Mouse (Mus musculus): ENCODE measurements around the gene Cacna1g. TPM values are rescaled to one million over a fixed set of nuclear protein-coding genes. Genes with fewer than 3 reads are reported as not detected.
A peak's percentile ranks its signal among the peaks of the same experiment; 100 is the strongest.
"Not testable (repeated sequence)": the region's sequence is repeated elsewhere in the genome, so short reads cannot be mapped to it uniquely, and the experiment has no call there.

Gene Cacna1g
- polyA plus RNA-seq, 1 experiment from 2014 or later = 15.1 TPM

DNA sequence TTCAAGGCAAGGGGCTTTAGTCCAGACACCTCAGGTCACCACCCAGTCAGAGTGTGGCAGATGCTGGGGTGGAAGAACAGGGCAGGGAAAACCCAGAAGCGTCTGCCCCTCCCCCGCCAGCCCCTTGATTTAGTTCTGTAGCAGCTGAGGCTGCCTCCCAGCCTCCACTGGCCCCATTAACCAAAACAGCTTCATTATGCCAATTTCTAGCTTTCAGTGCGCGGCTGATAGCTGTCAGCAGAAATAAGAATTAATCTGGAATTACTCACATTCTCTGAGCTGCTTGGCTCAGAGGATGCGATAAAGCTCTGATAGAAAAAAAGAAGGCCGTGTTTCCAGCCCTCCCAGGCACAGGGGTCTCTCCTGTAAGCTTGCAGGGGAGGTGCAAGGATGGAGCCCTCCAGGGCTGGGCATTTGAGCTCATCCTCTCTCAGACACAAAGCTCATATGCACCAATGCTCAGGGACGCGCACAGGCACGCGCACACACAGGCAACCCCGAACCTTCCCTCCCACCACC is 66.1 kb downstream of the Cacna1g start:
- H3K27me3 ChIP-seq (replicated peaks; ENCODE audit: control insufficient read depth, insufficient read depth, low read length) = no peaks in the 10 kb centered on the region
- no peak overlapping the region for H3K4me2 ChIP-seq (ENCODE audit: low read length)
- H3K27ac ChIP-seq (ENCODE audit: low read depth, low read length) = peak overlapping the region; percentile 55
- no peaks in the 10 kb centered on the region; the same call in 1 of the 2 replicates for H3K36me3 ChIP-seq (ENCODE audit: control insufficient read depth, insufficient read depth, low read length)
- H3K4me1 ChIP-seq (ENCODE audit: control insufficient read depth, insufficient read depth, low read depth, low read length) = peaks cover 18% of the 10 kb centered on the region
- H3K9me3 ChIP-seq (ENCODE audit: control insufficient read depth, low read length) = no peaks in the 10 kb centered on the region
- no peak overlapping the region for H3K4me3 ChIP-seq (ENCODE audit: low read length)
- peak overlapping the region; percentile 1; the same call in 1 of the 2 replicates for H3K9ac ChIP-seq (ENCODE audit: low read depth, low read length)
- peak; percentile 51 for ATAC-seq
- WGBS = 13% methylated on average over 11 of the region's 11 CpGs

- Histone ChIP-seq H3K9me3 (ENCODE audit: control insufficient read depth, low read length) (no peaks in the 10 kb centered on the region), H3K4me1 (ENCODE audit: control insufficient read depth, insufficient read depth, low read depth, low read length) (peaks cover 15% of the 10 kb centered on the region), H3K4me3 (ENCODE audit: low read length) (no peak overlapping the region), H3K36me3 (ENCODE audit: control insufficient read depth, insufficient read depth, low read length) (no peaks in the 10 kb centered on the region), H3K27ac (ENCODE audit: low read depth, low read length) (no peak overlapping the region), H3K4me2 (ENCODE audit: low read length) (no peak overlapping the region), H3K27me3 (replicated peaks; ENCODE audit: control insufficient read depth, insufficient read depth, low read length) (no peaks in the 10 kb centered on the region), H3K9ac (ENCODE audit: low read depth, low read length) (no peak overlapping the region)
- WGBS = 65% methylated on average over 6 of the region's 6 CpGs
- ATAC-seq = no peak
These were observed 68.7 kb downstream of the Cacna1g start for GRCm38 (mm10) chr11:94405348-94405747.

DNA sequence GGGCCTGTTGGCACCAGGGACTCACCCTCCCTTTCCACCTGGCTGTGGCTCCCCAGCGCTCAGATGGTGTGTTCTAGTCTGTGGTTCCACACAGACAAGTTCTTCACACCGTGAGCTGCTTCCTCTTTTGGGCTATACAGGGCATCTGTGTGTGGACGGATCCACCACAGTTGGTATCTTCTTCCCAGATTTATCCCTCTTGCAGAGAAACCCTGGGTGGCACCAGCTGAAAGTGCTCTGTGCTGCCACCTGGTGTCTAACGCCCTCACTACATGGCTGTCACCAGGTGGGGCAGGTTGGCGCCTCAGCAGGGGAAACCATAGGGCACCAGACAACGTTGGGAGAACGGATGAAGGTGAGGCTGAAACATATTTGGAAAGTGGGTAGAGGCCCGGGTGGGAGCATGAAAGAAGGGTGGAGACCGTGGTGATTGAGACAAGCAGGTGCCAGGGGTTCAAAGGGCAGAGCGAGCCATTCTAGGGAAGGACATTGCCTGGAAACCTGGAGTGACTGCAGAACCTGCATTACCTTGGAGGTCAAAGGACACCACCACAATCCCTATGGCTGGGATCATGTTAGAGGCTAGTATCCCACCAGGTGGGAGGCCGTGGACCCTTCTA is 69.2 kb downstream of the Cacna1g start:
- no peak overlapping the region for H3K9ac ChIP-seq (ENCODE audit: low read depth, low read length)
- H3K27me3 ChIP-seq (replicated peaks; ENCODE audit: control insufficient read depth, insufficient read depth, low read length) = no peaks in the 10 kb centered on the region
- H3K9me3 ChIP-seq (ENCODE audit: control insufficient read depth, low read length) = no peaks in the 10 kb centered on the region
- 24% methylated on average over 11 of the region's 11 CpGs for WGBS
- no peaks in the 10 kb centered on the region for H3K36me3 ChIP-seq (ENCODE audit: control insufficient read depth, insufficient read depth, low read length)
- H3K4me1 ChIP-seq (ENCODE audit: control insufficient read depth, insufficient read depth, low read depth, low read length) = peaks cover 15% of the 10 kb centered on the region
- no peak overlapping the region for H3K27ac ChIP-seq (ENCODE audit: low read depth, low read length)
- no peak for ATAC-seq
- no peak overlapping the region for H3K4me3 ChIP-seq (ENCODE audit: low read length)
- H3K4me2 ChIP-seq (ENCODE audit: low read length) = no peak overlapping the region

DNA sequence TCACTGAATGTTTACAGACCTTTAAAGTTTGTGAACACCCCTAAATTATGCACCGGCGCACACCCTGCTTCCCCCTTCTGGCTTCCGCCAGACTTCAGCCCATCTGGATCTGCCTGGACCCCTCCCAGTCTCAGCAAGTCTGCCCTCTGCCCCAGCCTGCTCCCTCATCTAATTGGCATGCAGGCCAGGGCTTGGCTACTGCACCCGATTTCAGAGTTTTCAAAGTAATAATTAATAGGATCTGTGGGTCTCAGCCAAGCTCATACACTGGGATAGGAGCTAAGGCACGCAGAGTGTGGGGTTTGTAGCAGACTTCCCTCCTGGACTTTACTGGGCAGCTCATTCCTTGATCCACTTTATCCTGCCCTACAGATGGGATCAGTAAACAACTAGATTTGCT is 69.8 kb downstream of the Cacna1g start:
- no peak overlapping the region for H3K4me2 ChIP-seq (ENCODE audit: low read length)
- 60% methylated on average over 5 of the region's 5 CpGs for WGBS
- no peak overlapping the region for H3K9ac ChIP-seq (ENCODE audit: low read depth, low read length)
- no peak overlapping the region for H3K27ac ChIP-seq (ENCODE audit: low read depth, low read length)
- no peaks in the 10 kb centered on the region for H3K36me3 ChIP-seq (ENCODE audit: control insufficient read depth, insufficient read depth, low read length)
- no peak for ATAC-seq
- no peak overlapping the region for H3K4me3 ChIP-seq (ENCODE audit: low read length)
- peaks cover 15% of the 10 kb centered on the region for H3K4me1 ChIP-seq (ENCODE audit: control insufficient read depth, insufficient read depth, low read depth, low read length)
- no peaks in the 10 kb centered on the region for H3K27me3 ChIP-seq (replicated peaks; ENCODE audit: control insufficient read depth, insufficient read depth, low read length)
- H3K9me3 ChIP-seq (ENCODE audit: control insufficient read depth, low read length) = no peaks in the 10 kb centered on the region

DNA sequence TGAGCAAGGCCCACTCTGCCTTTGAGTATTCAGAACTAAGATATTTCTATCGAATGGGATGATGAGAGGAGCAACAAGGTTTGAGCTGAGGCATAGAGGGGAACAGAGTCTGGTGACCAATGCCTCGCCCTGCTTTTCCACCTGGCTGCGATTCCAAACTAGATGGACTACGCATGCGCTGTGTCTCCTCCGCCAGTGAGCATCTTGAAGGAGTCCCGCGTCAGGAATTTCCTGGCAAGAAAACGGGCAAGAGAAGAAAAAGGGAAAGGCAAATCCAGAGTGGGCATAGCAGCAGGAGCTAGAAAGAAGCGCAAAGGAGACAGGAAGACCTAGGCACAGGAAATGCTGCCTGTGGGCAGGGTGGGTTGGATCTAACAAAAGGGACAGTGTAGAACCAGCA is 70.2 kb downstream of the Cacna1g start:
- Histone ChIP-seq H3K4me3 (ENCODE audit: low read length) (no peak overlapping the region), H3K4me1 (ENCODE audit: control insufficient read depth, insufficient read depth, low read depth, low read length) (peaks cover 15% of the 10 kb centered on the region), H3K4me2 (ENCODE audit: low read length) (no peak overlapping the region), H3K36me3 (ENCODE audit: control insufficient read depth, insufficient read depth, low read length) (no peaks in the 10 kb centered on the region), H3K9ac (ENCODE audit: low read depth, low read length) (no peak overlapping the region), H3K27ac (ENCODE audit: low read depth, low read length) (no peak overlapping the region), H3K27me3 (replicated peaks; ENCODE audit: control insufficient read depth, insufficient read depth, low read length) (no peaks in the 10 kb centered on the region), H3K9me3 (ENCODE audit: control insufficient read depth, low read length) (no peaks in the 10 kb centered on the region)
- 82% methylated on average over 10 of the region's 10 CpGs for WGBS
- ATAC-seq = no peak

DNA sequence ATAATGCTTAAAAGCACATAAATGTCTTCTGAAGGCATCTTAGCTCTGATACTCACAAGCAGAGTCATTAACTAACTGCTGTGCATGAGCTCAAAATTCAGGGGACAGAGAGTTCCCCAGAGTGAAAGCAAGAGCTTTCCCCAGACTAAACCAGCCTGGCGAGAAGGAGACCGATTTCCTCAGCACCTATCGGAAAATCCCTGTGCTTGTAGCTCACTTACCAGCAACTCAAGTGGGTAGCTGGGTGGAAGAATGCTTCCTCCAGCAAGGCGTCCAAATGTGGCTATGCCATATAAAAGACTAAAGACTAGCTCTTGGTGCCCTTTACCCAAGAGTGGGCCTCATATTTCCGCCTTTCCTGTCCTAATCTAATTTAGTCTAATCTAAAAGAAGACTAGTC is 71.3 kb downstream of the Cacna1g start:
- H3K4me2 ChIP-seq (ENCODE audit: low read length) = no peak overlapping the region
- no peaks in the 10 kb centered on the region for H3K9me3 ChIP-seq (ENCODE audit: control insufficient read depth, low read length)
- no peak for ATAC-seq
- 78% methylated on average over 5 of the region's 5 CpGs for WGBS
- H3K4me3 ChIP-seq (ENCODE audit: low read length) = no peak overlapping the region
- H3K27me3 ChIP-seq (replicated peaks; ENCODE audit: control insufficient read depth, insufficient read depth, low read length) = no peaks in the 10 kb centered on the region
- H3K4me1 ChIP-seq (ENCODE audit: control insufficient read depth, insufficient read depth, low read depth, low read length) = peaks cover 12% of the 10 kb centered on the region
- H3K27ac ChIP-seq (ENCODE audit: low read depth, low read length) = no peak overlapping the region
- H3K36me3 ChIP-seq (ENCODE audit: control insufficient read depth, insufficient read depth, low read length) = no peaks in the 10 kb centered on the region
- H3K9ac ChIP-seq (ENCODE audit: low read depth, low read length) = no peak overlapping the region

- not testable (repeated sequence) for H3K9me3 ChIP-seq (ENCODE audit: control insufficient read depth, low read length); H3K9ac ChIP-seq (ENCODE audit: low read depth, low read length); H3K27ac ChIP-seq (ENCODE audit: low read depth, low read length); H3K4me3 ChIP-seq (ENCODE audit: low read length); H3K27me3 ChIP-seq (replicated peaks; ENCODE audit: control insufficient read depth, insufficient read depth, low read length); H3K4me2 ChIP-seq (ENCODE audit: low read length); H3K36me3 ChIP-seq (ENCODE audit: control insufficient read depth, insufficient read depth, low read length); ATAC-seq; H3K4me1 ChIP-seq (ENCODE audit: control insufficient read depth, insufficient read depth, low read depth, low read length)
- 86% methylated on average over 4 of the region's 4 CpGs for WGBS
These were observed 72.0 kb downstream of the Cacna1g start for GRCm38 (mm10) chr11:94402029-94402428.

- Histone ChIP-seq H3K27me3 (replicated peaks; ENCODE audit: control insufficient read depth, insufficient read depth, low read length) (no peaks in the 10 kb centered on the region), H3K36me3 (ENCODE audit: control insufficient read depth, insufficient read depth, low read length) (no peaks in the 10 kb centered on the region), H3K9ac (ENCODE audit: low read depth, low read length) (no peak overlapping the region), H3K4me2 (ENCODE audit: low read length) (no peak overlapping the region), H3K27ac (ENCODE audit: low read depth, low read length) (no peak overlapping the region), H3K4me1 (ENCODE audit: control insufficient read depth, insufficient read depth, low read depth, low read length) (peaks cover 5% of the 10 kb centered on the region), H3K9me3 (ENCODE audit: control insufficient read depth, low read length) (no peaks in the 10 kb centered on the region), H3K4me3 (ENCODE audit: low read length) (no peak overlapping the region)
- ATAC-seq = no peak
- 58% methylated on average over 6 of the region's 6 CpGs for WGBS
These were observed 73.0 kb downstream of the Cacna1g start for GRCm38 (mm10) chr11:94400996-94401395.

DNA sequence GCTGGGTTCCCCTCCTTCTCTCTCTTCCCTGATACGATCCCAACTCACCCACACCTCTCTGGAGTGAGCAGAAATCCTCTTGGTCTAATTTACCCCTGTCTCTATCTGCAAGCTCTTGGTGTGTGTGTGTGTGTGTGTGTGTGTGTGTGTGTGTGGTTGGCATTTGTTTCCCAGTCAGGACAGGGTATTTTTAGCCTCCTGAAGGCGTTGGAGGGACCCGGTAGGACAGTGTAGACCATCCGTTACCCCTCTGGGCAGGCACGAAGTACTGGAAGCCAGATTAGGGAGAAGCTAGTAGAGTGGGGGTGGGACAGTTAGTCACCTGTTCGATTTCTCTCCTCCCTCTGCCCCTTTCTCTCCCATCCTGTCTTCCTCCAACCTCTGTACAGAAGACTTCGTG is 79.9 kb downstream of the Cacna1g start:
- Histone ChIP-seq H3K27me3 (replicated peaks; ENCODE audit: control insufficient read depth, insufficient read depth, low read length) (no peaks in the 10 kb centered on the region), H3K4me3 (ENCODE audit: low read length) (no peak overlapping the region), H3K27ac (ENCODE audit: low read depth, low read length) (no peak overlapping the region), H3K9ac (ENCODE audit: low read depth, low read length) (no peak overlapping the region), H3K4me2 (ENCODE audit: low read length) (no peak overlapping the region), H3K9me3 (ENCODE audit: control insufficient read depth, low read length) (no peaks in the 10 kb centered on the region), H3K4me1 (ENCODE audit: control insufficient read depth, insufficient read depth, low read depth, low read length) (no peaks in the 10 kb centered on the region), H3K36me3 (ENCODE audit: control insufficient read depth, insufficient read depth, low read length) (no peaks in the 10 kb centered on the region)
- whole genome bisulfite sequencing = 90% methylated on average over 7 of the region's 7 CpGs
- ATAC-seq = no peak
